9 mouse cellular contexts compared by ENCODE assay signal in genomic region chr5:54113284-54113683, GRCm38 (mm10).
DNase-seq lines count a peak whose midpoint lies in the region; ATAC-seq and TF ChIP-seq lines count a peak whose summit lies in the region.
"Had no signal": no experiment of that assay in that cellular context is flagged by ENCODE, and none has a peak within 500 bp of the region (broad histone marks: within the 10 kb centered on the region; RNA-seq: fewer than 3 reads in every experiment).

No protein-coding gene starts in this region.

- H3K4me2 ChIP-seq in forebrain, embryonic 16.5 days (ENCODE audit: low read length), result no peak overlapping the region

- H3K9me3 ChIP-seq in G1E (replicated peaks), result no peaks in the 10 kb centered on the region
- no peaks in the 10 kb centered on the region for H3K9me3 ChIP-seq in forebrain, embryonic 16.5 days (ENCODE audit: control insufficient read depth, low read length)
- H3K9me3 ChIP-seq: megakaryocyte, embryonic 14.5 days had no signal

- H3K9ac ChIP-seq in forebrain, embryonic 16.5 days (replicated peaks; ENCODE audit: low read depth, low read length), result no peak overlapping the region

- H3K4me1 ChIP-seq in G1E (ENCODE audit: insufficient read depth, low read depth, low read length), result no peaks in the 10 kb centered on the region; the same call in 1 of the 2 replicates
- no peaks in the 10 kb centered on the region for H3K4me1 ChIP-seq in forebrain, embryonic 16.5 days (replicated peaks; ENCODE audit: control insufficient read depth, insufficient read depth, low read length)

- H3K27ac ChIP-seq in forebrain, embryonic 16.5 days (ENCODE audit: low read length), result no peak overlapping the region

- H3K4me3 ChIP-seq in G1E (ENCODE audit: low read depth, low read length), result no peak overlapping the region
- H3K4me3 ChIP-seq in forebrain, embryonic 16.5 days (replicated peaks; ENCODE audit: low read length), result no peak overlapping the region
- H3K4me3 ChIP-seq: megakaryocyte, embryonic 14.5 days had no signal

- TF ChIP-seq CTCF in G1E (IDR thresholded peaks at IDR 0.05; ENCODE audit: low read depth, low read length), result peak; percentile 44; the same call in 1 of the 2 replicates

- 0 out of 2 replicates have a peak, but pooled peaks have one; percentile 15 for ATAC-seq in G1E (ENCODE audit: extremely low read depth, insufficient number of reproducible peaks, low FRiP score, poor library complexity, severe bottlenecking)
- peak; percentile 64 for ATAC-seq in forebrain, embryonic 16.5 days

- DNase-seq in left cerebral cortex, adult 18-20 months (ENCODE audit: low spot score in 2 of 2), result peak; percentile 63 to 66
- no peak for DNase-seq in left cerebral cortex, adult 11 months (ENCODE audit: low spot score)
- no peak for DNase-seq in G1E (ENCODE audit: low spot score)
- peak; percentile 27 for DNase-seq in c-Kit-positive CD71-positive TER-119-negative erythroid progenitor cells, embryonic 14.5 days (ENCODE audit: low read depth)
- DNase-seq in kidney, postnatal 25 days, result peak; percentile 61 to 83
- DNase-seq in lung, postnatal 25 days (ENCODE audit: low spot score), result peak; percentile 70
- peak; percentile 39 for DNase-seq in telencephalon, adult 2 months (ENCODE audit: low read depth, low spot score)

- H3K36me3 ChIP-seq in G1E (replicated peaks), result peaks cover 53% of the 10 kb centered on the region
- 0 out of 2 replicates have a peak, but pooled peaks cover 2% of the 10 kb centered on the region for H3K36me3 ChIP-seq in forebrain, embryonic 16.5 days (ENCODE audit: control insufficient read depth, insufficient read depth)

- no peaks in the 10 kb centered on the region for H3K27me3 ChIP-seq in G1E (ENCODE audit: insufficient read depth, low read length)
- no peaks in the 10 kb centered on the region for H3K27me3 ChIP-seq in forebrain, embryonic 16.5 days (replicated peaks; ENCODE audit: control insufficient read depth, insufficient read depth, low read length)
- H3K27me3 ChIP-seq: megakaryocyte, embryonic 14.5 days had no signal

- 28% methylated on average over 3 of the region's 3 CpGs for WGBS in forebrain, embryonic 16.5 days

Comparison
In these comparisons a context has a peak if more than half of its experiments do, and no peak if none do; other contexts are left out.
1. DNase-seq: peak in left cerebral cortex, adult 18-20 months (2 of 2), c-Kit-positive CD71-positive TER-119-negative erythroid progenitor cells, embryonic 14.5 days (single experiment), kidney, postnatal 25 days (2 of 2), lung, postnatal 25 days (single experiment) and telencephalon, adult 2 months (single experiment); none in left cerebral cortex, adult 11 months (single experiment) and G1E (single experiment).